Mouse (Mus musculus): ENCODE measurements around the gene Olfr828. TPM values are rescaled to one million over a fixed set of nuclear protein-coding genes. Genes with fewer than 3 reads are reported as not detected.
A peak's percentile ranks its signal among the peaks of the same experiment; 100 is the strongest.

The Olfr828 gene
- polyA plus RNA-seq (2015; fragmentation: Nextera tagmentation; extraction: Ambion mirVana), result not detected in 2 replicates

DNA sequence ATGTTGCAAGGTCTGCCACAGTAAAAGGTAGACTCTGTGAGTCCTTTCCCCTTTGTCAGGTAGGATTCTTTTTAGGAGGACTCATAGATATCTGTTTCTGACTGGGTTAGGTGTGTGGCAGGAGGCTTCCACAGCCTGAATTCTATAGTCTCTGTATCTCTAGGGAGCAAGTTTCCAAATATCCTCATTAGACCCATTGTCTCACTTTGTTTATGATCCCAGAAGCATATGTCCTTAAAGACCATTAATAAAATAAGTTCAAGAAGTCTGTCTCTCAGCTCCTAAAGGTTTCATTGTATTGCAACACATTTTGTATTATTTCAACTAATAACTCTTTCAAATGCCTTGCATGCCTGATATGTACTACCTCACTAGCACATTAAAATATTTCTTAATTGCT lies at the start of gene Olfr828:
TSS of gene Olfr828 (minus strand) at position 101 of the 400 bp plus-strand sequence.
- no peak for ATAC-seq
- Histone ChIP-seq H3K4me3 (no peak within 1 kb of the TSS), H3K27ac (no peak within 1 kb of the TSS)

DNA sequence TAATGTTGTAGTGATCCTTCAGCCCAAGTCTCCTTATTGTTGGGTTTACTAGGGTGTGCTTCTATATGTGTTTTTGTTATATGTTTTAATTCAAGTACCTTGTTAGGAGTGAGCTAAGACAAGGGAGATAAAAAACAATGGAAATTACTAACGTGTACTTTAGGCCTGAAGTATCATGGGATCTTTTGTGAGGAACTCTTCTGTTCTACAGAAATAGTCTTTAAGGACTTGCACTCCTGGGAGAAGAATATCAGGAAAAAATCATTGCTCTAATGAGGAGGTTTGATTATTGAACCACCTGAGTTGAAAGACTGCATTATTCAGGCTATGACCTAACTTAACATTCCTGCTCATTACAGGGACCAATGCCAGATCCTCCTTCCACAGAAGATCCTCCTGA lies 35.3 kb upstream of the Olfr828 start, which contains the start of gene Olfr829:
TSS of gene Olfr829 (plus strand) at position 301 of the 400 bp plus-strand sequence.
- Histone ChIP-seq H3K9ac (no peak within 1 kb of the TSS), H3K4me1 (no peaks in the 10 kb centered on the region), H3K27me3 (no peaks in the 10 kb centered on the region), H3K4me3 (no peak within 1 kb of the TSS), H3K4me2 (no peak within 1 kb of the TSS), H3K36me3 (ENCODE audit: poor library complexity, severe bottlenecking) (no peaks in the 10 kb centered on the region), H3K9me3 (replicated peaks) (no peaks in the 10 kb centered on the region), H3K27ac (no peak within 1 kb of the TSS)
- 72% methylated on average over 1 of the region's 1 CpGs for WGBS
- no peak for ATAC-seq

More for the DNA sequence above, at the start of gene Olfr828:
- Histone ChIP-seq H3K27me3 (no peaks in the 10 kb centered on the region), H3K9ac (no peak within 1 kb of the TSS), H3K4me2 (no peak within 1 kb of the TSS), H3K9me3 (replicated peaks) (no peaks in the 10 kb centered on the region), H3K4me1 (no peaks in the 10 kb centered on the region), H3K36me3 (ENCODE audit: poor library complexity, severe bottlenecking) (no peaks in the 10 kb centered on the region)

DNA sequence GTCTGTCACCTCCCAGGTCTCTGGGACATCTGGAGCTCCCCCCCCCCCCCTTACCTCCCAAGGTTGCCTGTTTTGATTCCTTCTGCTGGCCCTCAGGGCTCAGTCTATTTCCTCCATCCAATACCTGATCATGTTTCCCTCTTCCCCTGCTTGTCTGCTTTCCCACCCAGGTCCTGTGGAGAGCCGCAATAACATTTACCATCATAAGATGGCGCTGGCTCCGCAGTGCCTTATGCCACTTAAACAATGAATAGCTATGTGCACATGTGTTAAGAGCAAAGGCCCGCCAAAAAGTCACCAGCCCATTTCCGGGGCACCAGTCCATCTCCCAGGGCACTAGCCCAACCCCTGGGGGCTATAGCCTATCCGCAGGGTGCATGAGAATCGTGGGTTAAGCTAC lies 34.0 kb downstream of the Olfr828 start:
- Histone ChIP-seq H3K4me2 (no peak overlapping the region), H3K9ac (no peak overlapping the region), H3K36me3 (ENCODE audit: poor library complexity, severe bottlenecking) (no peaks in the 10 kb centered on the region), H3K9me3 (replicated peaks) (no peaks in the 10 kb centered on the region), H3K27ac (no peak overlapping the region), H3K27me3 (no peaks in the 10 kb centered on the region), H3K4me1 (no peaks in the 10 kb centered on the region), H3K4me3 (no peak overlapping the region)
- ATAC-seq, result no peak
- 58% methylated on average over 7 of the region's 7 CpGs for WGBS

DNA sequence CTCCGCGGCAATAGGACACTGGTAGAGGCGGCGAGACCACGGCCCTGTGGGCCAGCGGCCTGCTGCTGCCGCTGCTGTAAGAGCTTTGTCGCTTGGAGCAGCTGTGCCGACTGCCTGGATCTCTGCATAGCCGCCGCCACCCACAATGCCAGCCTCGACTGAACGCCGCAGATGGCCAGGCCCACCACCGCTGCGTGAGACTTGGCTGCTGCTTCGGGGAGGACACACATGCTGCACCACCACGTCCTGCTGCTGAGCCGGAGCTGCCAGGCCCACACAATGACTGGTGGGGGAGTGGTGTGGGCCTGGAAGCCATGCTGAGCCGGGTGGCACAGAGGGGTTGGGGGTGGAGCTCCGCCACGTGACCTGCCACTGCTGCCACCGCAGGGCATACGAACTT lies 39.9 kb downstream of the Olfr828 start:
- Histone ChIP-seq H3K27me3 (no peaks in the 10 kb centered on the region), H3K9me3 (replicated peaks) (no peaks in the 10 kb centered on the region; the same call in 1 of the 2 replicates), H3K27ac (no peak overlapping the region), H3K4me1 (no peaks in the 10 kb centered on the region), H3K9ac (no peak overlapping the region), H3K36me3 (ENCODE audit: poor library complexity, severe bottlenecking) (no peaks in the 10 kb centered on the region), H3K4me2 (no peak overlapping the region), H3K4me3 (no peak overlapping the region)
- WGBS, result 78% methylated on average over 24 of the region's 24 CpGs
- ATAC-seq, result peak; percentile 75

DNA sequence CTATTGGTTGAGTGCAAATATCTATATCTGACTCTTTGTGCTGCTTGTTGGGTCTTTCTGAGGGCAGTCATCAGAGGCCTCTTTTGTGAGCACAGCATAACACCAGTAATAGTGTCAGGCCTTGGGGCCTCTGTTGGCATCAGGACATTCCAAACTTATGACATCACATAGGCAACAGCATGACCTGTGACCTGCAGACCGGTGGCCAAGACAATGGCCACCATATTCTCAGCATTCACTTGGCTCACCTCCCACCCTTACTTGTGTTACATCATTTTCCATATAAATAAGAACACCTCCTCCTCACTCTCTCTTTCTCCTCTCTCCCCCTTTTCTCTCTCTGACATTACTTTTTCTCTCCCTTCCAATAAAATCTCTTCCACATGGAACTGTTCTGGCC lies 40.3 kb downstream of the Olfr828 start:
- WGBS, result 70% methylated on average over 1 of the region's 1 CpGs
- no peak overlapping the region for H3K4me3 ChIP-seq
- no peaks in the 10 kb centered on the region for H3K36me3 ChIP-seq (ENCODE audit: poor library complexity, severe bottlenecking)
- H3K4me1 ChIP-seq, result no peaks in the 10 kb centered on the region
- H3K27ac ChIP-seq, result no peak overlapping the region
- H3K4me2 ChIP-seq, result no peak overlapping the region
- H3K9me3 ChIP-seq (replicated peaks), result no peaks in the 10 kb centered on the region; the same call in 1 of the 2 replicates
- no peak overlapping the region for H3K9ac ChIP-seq
- no peak for ATAC-seq
- H3K27me3 ChIP-seq, result no peaks in the 10 kb centered on the region

Other genes starting within 250 kb of the Olfr828 start
- gene Muc16, start 145.0 kb downstream of the Olfr828 start, polyA plus RNA-seq (2015; fragmentation: Nextera tagmentation; extraction: Ambion mirVana), result not detected in 2 replicates
- not detected in 2 replicates for gene Olfr24, start 55.5 kb downstream of the Olfr828 start, polyA plus RNA-seq (2015; fragmentation: Nextera tagmentation; extraction: Ambion mirVana)
- not detected in 2 replicates for gene Olfr829, start 35.4 kb upstream of the Olfr828 start, polyA plus RNA-seq (2015; fragmentation: Nextera tagmentation; extraction: Ambion mirVana)
- gene Olfr830, start 55.2 kb upstream of the Olfr828 start, polyA plus RNA-seq (2015; fragmentation: Nextera tagmentation; extraction: Ambion mirVana), result not detected in 2 replicates
- gene Olfr832, start 117.6 kb upstream of the Olfr828 start, polyA plus RNA-seq (2015; fragmentation: Nextera tagmentation; extraction: Ambion mirVana), result not detected in 2 replicates
- not detected in 2 replicates for gene Olfr834, start 168.5 kb upstream of the Olfr828 start, polyA plus RNA-seq (2015; fragmentation: Nextera tagmentation; extraction: Ambion mirVana)
- gene Olfr835, start 213.2 kb upstream of the Olfr828 start, polyA plus RNA-seq (2015; fragmentation: Nextera tagmentation; extraction: Ambion mirVana), result not detected in 2 replicates